Mouse (Mus musculus) forebrain, postnatal 0 days (tissue): ENCODE results near the gene Fam20c. TPM values are rescaled to one million over a fixed set of nuclear protein-coding genes. Genes with fewer than 3 reads are reported as not detected.

Experiments used
- ATAC-seq: fragments of 200-750 bp; cut with Nextera tagmentation; 2 replicates; pipeline ENCODE4 v1.8.0; 2017; ENCODE audit warnings: mild to moderate bottlenecking, moderate library complexity
- DNase-seq: peaks from one replicate; pipeline ENCODE4 v3.0.0-alpha.2; 2015
- H3K27ac ChIP-seq: fragments of 300-500 bp; sonication (generic); 2 replicates; pipeline ENCODE4 v1.5.1; 2014; ENCODE audit warnings: low read depth, mild to moderate bottlenecking, antibody characterized with exemption, low read length, moderate library complexity, mixed read lengths
- H3K27me3 ChIP-seq: fragments of 300-500 bp; sonication (generic); 2 replicates; pipeline ENCODE4 v1.6.1; 2014; ENCODE audit warnings: mild to moderate bottlenecking, low read length, mixed read lengths; ENCODE audit not compliant: insufficient read depth
- H3K36me3 ChIP-seq: fragments of 300-500 bp; sonication (generic); 2 replicates; pipeline ENCODE4 v1.6.1; 2014; ENCODE audit warnings: mild to moderate bottlenecking, moderate library complexity; ENCODE audit not compliant: insufficient read depth
- H3K4me1 ChIP-seq: fragments of 300-500 bp; sonication (generic); 2 replicates; pipeline ENCODE4 v1.6.1; 2014; ENCODE audit warnings: antibody characterized with exemption; ENCODE audit not compliant: insufficient read depth
- H3K4me2 ChIP-seq: fragments of 300-500 bp; sonication (generic); 2 replicates; pipeline ENCODE4 v1.6.1; 2014; ENCODE audit warnings: low read depth, mild to moderate bottlenecking, moderate library complexity
- H3K4me3 ChIP-seq: fragments of 300-500 bp; sonication (generic); 2 replicates; pipeline ENCODE4 v1.5.1; 2014; ENCODE audit warnings: low read depth, low read length, mixed read lengths
- H3K9ac ChIP-seq: fragments of 300-500 bp; sonication (generic); 2 replicates; pipeline ENCODE4 v1.6.1; 2014; ENCODE audit warnings: mild to moderate bottlenecking
- H3K9me3 ChIP-seq: fragments of 300-500 bp; sonication (generic); 2 replicates; pipeline ENCODE4 v1.6.1; 2016; ENCODE audit warnings: low read length
- CTCF ChIP-seq: sonication (generic); IDR thresholded peaks from 2 replicates; pipeline ENCODE4 v1.5.1; 2016; ENCODE audit warnings: antibody characterized with exemption, control low read depth, low read depth
- WGBS: fragments of 180-500 bp; shearing (Covaris S2); extraction: QIAGEN DNeasy Blood & Tissue Kit; methylation state at CpG from one replicate; pipeline ENCODE4 v1.1.7; 2014; 5-methylcytosine and 5-hydroxymethylcytosine counted together
- polyA plus RNA-seq: library from polyadenylated mRNA; unstranded; fragments of >200 nt; fragmentation: Nextera tagmentation; extraction: Ambion mirVana; gene quantifications from 2 replicates; pipeline ENCODE4 v1.2.1, GENCODE M21; 2015
- total RNA-seq: library from RNA; depleted of rRNA; stranded (reverse); fragments of >200 nt; gene quantifications from 2 replicates; pipeline ENCODE4 v1.2.3, GENCODE M21; 2014; rRNA removed

Gene Fam20c
- total and polyA plus RNA-seq, 2 experiments from 2014 or later: 50.0 to 81.7 TPM

DNA sequence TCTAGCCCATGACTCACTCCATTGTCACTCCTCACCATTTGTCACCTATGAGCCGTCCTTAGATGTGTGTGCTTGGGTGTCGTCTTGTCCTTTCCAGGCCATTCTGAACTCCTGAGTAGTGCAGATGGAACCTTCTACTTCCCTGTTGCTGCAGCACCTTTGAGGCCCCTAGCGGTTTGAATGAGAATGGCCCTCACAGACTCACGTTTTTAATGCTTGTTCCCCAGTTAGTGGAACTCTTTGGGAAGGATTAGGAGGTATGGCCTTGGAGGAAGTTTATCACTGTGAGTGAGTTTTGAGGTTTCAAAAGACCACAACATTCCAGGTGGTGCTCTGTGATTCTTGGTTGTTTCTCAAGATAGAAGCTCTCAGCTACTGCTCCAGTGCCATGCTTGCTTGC lies 97.8 kb downstream of the Fam20c start:
- DNase-seq: no peak
- no peak for TF ChIP-seq CTCF
- ATAC-seq: no peak

DNA sequence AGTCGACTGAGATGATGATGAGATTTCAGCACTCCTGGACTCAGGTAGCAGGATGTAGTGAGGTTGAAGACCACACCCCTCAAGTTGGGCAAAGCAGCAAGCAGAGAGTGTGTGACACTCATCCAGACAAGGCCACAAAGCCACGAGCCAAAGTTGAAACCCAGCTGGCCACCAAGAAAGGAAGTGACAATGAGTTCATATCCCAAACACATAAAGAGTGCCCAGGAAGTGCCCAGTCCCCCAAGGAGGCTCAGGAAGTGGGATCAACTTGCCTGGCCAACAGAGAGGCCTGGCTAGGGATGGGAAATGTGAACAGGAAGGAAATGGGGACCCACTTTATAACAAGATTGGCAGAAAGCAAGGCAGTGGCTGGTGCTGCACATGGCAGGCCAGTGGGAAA lies 99.0 kb downstream of the Fam20c start:
- TF ChIP-seq CTCF: no peak
- Histone ChIP-seq H3K27ac (no peak overlapping the region), H3K36me3 (no peaks in the 10 kb centered on the region), H3K4me1 (no peaks in the 10 kb centered on the region), H3K4me2 (no peak overlapping the region), H3K9ac (no peak overlapping the region), H3K4me3 (no peak overlapping the region), H3K27me3 (no peaks in the 10 kb centered on the region; the same call in 1 of the 2 replicates), H3K9me3 (no peaks in the 10 kb centered on the region)
- DNase-seq (no peak), ATAC-seq (no peak)
- WGBS: 80% methylated on average over 2 of the region's 2 CpGs

More for the DNA sequence above, 97.8 kb downstream of the Fam20c start:
- Histone ChIP-seq H3K27ac (no peak overlapping the region), H3K36me3 (no peaks in the 10 kb centered on the region), H3K4me1 (no peaks in the 10 kb centered on the region), H3K27me3 (no peaks in the 10 kb centered on the region; the same call in 1 of the 2 replicates), H3K4me3 (no peak overlapping the region), H3K9me3 (no peaks in the 10 kb centered on the region), H3K9ac (no peak overlapping the region), H3K4me2 (no peak overlapping the region)
- 66% methylated on average over 4 of the region's 4 CpGs for WGBS

DNA sequence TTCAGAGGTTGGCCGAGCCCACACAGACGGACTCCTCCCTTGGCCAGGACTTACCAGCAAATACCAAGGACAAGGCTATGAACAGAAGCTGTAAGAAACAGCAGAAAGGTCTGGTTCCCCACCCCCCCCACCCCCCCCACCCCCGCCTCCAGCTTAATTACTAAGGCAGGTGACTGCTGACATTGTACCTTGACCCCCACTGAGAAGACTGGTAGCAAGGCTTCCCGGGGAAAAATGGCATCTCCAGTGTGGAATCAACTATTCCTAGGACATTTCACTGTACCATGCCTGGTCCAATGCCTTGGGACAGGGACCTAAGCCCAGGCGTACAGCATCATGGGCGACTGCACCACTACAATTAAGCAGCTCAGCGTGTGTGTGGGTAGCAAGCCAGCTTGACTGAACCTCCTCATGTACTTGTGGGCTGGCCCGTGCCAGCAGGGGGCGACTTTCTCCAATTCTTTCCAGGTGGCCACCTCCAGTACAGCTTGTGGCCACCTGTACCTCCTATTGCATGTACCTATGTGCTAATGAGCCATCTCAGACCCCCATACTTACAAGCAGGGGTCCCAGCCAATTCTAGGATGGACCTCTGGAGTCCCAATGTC lies 102.8 kb downstream of the Fam20c start:
- WGBS: 25% methylated on average over 9 of the region's 9 CpGs
- no peak overlapping the region for H3K27ac ChIP-seq
- peak; percentile 71 for ATAC-seq
- no peaks in the 10 kb centered on the region; the same call in 1 of the 2 replicates for H3K27me3 ChIP-seq
- no peak overlapping the region for H3K9ac ChIP-seq
- no peaks in the 10 kb centered on the region for H3K9me3 ChIP-seq
- no peaks in the 10 kb centered on the region for H3K4me1 ChIP-seq
- H3K4me3 ChIP-seq: no peak overlapping the region
- H3K36me3 ChIP-seq: no peaks in the 10 kb centered on the region
- H3K4me2 ChIP-seq: no peak overlapping the region
- peak; percentile 79 for DNase-seq
- peak; percentile 82 for TF ChIP-seq CTCF

DNA sequence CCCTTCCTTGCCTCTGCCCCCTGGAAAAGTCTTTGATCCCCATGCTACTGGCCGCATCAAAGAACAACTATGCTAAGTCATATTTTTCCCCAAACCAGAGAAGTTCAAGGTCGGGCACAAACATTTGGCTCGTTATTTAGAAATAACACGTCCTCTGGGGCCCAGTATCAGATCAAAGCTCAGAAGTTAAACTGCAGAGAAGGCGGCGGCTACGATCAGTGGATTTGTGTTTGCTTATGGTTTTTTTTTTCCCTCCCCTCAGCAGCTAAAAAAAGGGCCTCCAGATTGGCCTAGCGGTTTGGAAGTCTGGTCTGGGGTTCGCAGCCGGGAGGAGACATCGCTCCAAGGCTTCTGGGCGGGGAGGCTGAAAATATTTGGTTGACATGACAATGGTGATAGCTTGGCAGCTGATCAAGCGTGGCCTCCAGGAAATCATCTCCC lies 103.5 kb downstream of the Fam20c start:
- TF ChIP-seq CTCF: no peak
- Histone ChIP-seq H3K27me3 (no peaks in the 10 kb centered on the region; the same call in 1 of the 2 replicates), H3K9me3 (no peaks in the 10 kb centered on the region), H3K4me2 (no peak overlapping the region), H3K9ac (no peak overlapping the region), H3K4me1 (no peaks in the 10 kb centered on the region), H3K4me3 (no peak overlapping the region), H3K27ac (no peak overlapping the region), H3K36me3 (no peaks in the 10 kb centered on the region)
- DNase-seq: peak; percentile 25
- ATAC-seq: no peak
- WGBS: 52% methylated on average over 13 of the region's 13 CpGs

Other genes with a start within 250 kb of the Fam20c start
- not detected in 2 replicates for gene 1700123K08Rik, start 189.8 kb upstream of the Fam20c start, total RNA-seq
- gene 1700123K08Rik, start 189.8 kb upstream of the Fam20c start, polyA plus RNA-seq: not detected in 2 replicates
- 67.0 and 70.6 TPM in 2 replicates for gene Zfp68, start 134.8 kb upstream of the Fam20c start, total RNA-seq
- 53.9 TPM in 2 replicates for gene Zfp68, start 134.8 kb upstream of the Fam20c start, polyA plus RNA-seq
- 22.8 and 26.1 TPM in 2 replicates for gene A430033K04Rik, start 131.7 kb upstream of the Fam20c start, total RNA-seq
- gene A430033K04Rik, start 131.7 kb upstream of the Fam20c start, polyA plus RNA-seq: 12.1 and 14.0 TPM in 2 replicates
- gene Gm5294, start 65.6 kb downstream of the Fam20c start, total RNA-seq: not detected in 2 replicates
- 0.23 TPM in 1 of 2 replicates, not detected in the other for gene Gm5294, start 65.6 kb downstream of the Fam20c start, polyA plus RNA-seq
- gene Pdgfa, start 242.9 kb downstream of the Fam20c start, total RNA-seq: 57.8 and 63.4 TPM in 2 replicates
- 43.3 and 47.8 TPM in 2 replicates for gene Pdgfa, start 242.9 kb downstream of the Fam20c start, polyA plus RNA-seq